Mouse (Mus musculus) bone marrow macrophage, adult 2 months (primary cell): ENCODE results near the gene Fam172a.
"Not testable (repeated sequence)": the region's sequence is repeated elsewhere in the genome, so short reads cannot be mapped to it uniquely, and the experiment has no call there.

Source experiments
- CTCF ChIP-seq: IDR thresholded peaks from 2 replicates; pipeline ENCODE4 v1.5.1; 2012; ENCODE audit warnings: low read depth, mild to moderate bottlenecking, low read length, moderate library complexity
- POLR2A ChIP-seq: IDR thresholded peaks from 2 replicates; pipeline ENCODE4 v1.6.1; 2012; ENCODE audit warnings: mild to moderate bottlenecking, low read depth, low read length, borderline replicate concordance

DNA sequence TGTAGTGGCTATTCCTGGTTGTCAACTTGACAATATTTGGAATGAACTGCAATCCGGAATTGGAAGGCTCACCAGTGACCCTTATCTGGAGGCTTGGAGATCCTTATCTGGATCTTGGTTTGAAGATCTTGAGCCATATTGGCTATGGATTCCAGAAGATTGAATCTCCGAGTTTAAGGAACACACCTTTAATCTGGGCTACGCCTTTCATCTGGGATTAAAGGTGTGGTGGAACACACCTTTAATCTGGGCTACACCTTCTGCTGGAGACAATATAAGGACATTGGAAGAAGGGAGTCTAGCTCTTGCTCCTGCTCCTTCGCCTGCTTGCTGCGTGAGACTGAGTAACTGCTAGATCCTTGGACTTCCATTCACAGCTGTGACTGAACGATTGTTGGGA is at the start of gene Fam172a:
- TF ChIP-seq CTCF, POLR2A: not testable (repeated sequence)
